Mouse (Mus musculus) ES-Bruce4 (cell line): ENCODE data around the gene Ropn1.

ENCODE experiments used
- CTCF ChIP-seq: IDR thresholded peaks from one replicate; pipeline ENCODE4 v1.8.1; 2011; ENCODE audit warnings: low read depth, low read length
- EP300 ChIP-seq: IDR thresholded peaks from 2 replicates; pipeline ENCODE4 v1.6.1; 2011; ENCODE audit warnings: low read depth, low read length; ENCODE audit not compliant: insufficient read depth
- POLR2A ChIP-seq: IDR thresholded peaks from one replicate; pipeline ENCODE4 v1.8.1; 2011; ENCODE audit warnings: low read length; ENCODE audit not compliant: insufficient read depth

DNA sequence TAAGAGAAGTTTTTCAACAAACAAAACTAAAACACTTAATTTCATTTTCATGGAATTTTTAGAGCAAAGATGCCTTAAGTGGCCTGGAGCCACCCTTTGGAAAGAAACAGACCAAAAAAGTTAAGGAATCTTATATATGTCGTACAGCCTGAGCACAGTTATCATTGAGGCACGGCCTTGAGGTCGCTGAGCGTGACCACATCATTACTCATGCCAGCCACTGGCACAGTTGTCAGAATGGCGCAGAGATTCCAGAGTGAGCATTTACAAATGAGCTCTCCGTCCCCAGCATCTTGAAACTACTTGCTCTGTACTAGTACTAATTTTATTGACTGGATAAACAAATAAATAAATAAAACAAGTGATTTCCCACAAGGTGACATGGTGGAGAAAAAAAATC lies 45.9 kb upstream of the Ropn1 start:
- no peak for TF ChIP-seq POLR2A
- TF ChIP-seq CTCF = no peak
- no peak for TF ChIP-seq EP300
